Mouse (Mus musculus) kidney, embryonic 15.5 days (tissue): Measurements from ENCODE around the gene Tefm. TPM values are rescaled to one million over a fixed set of nuclear protein-coding genes. Genes with fewer than 3 reads are reported as not detected.
"Not testable (repeated sequence)": the region's sequence is repeated elsewhere in the genome, so short reads cannot be mapped to it uniquely, and the experiment has no call there.

Experiments
- ATAC-seq: fragments of 200-750 bp; cut with Nextera tagmentation; replicated peaks from 2 replicates; pipeline ENCODE4 v1.8.0; 2017; ENCODE audit warnings: moderate TSS enrichment; ENCODE audit not compliant: low FRiP score
- H3K27ac ChIP-seq: fragments of 300-500 bp; sonication (generic); 2 replicates; pipeline ENCODE4 v1.5.1; 2015; ENCODE audit warnings: mild to moderate bottlenecking, inconsistent platforms
- H3K27me3 ChIP-seq: fragments of 300-500 bp; sonication (generic); 2 replicates; pipeline ENCODE4 v1.6.1; 2015; ENCODE audit warnings: inconsistent platforms
- H3K36me3 ChIP-seq: fragments of 300-500 bp; sonication (generic); 2 replicates; pipeline ENCODE4 v1.6.1; 2015; ENCODE audit warnings: inconsistent platforms
- H3K4me1 ChIP-seq: fragments of 300-500 bp; sonication (generic); 2 replicates; pipeline ENCODE4 v1.6.1; 2015; ENCODE audit warnings: inconsistent platforms
- H3K4me2 ChIP-seq: fragments of 300-500 bp; sonication (generic); 2 replicates; pipeline ENCODE4 v1.6.1; 2015; ENCODE audit warnings: moderate library complexity, mild to moderate bottlenecking, inconsistent platforms
- H3K4me3 ChIP-seq: fragments of 300-500 bp; sonication (generic); replicated peaks from 2 replicates; pipeline ENCODE4 v1.5.1; 2015; ENCODE audit warnings: mild to moderate bottlenecking, inconsistent platforms
- H3K9ac ChIP-seq: fragments of 300-500 bp; sonication (generic); 2 replicates; pipeline ENCODE4 v1.6.1; 2015; ENCODE audit warnings: mild to moderate bottlenecking, inconsistent platforms
- H3K9me3 ChIP-seq: fragments of 300-500 bp; sonication (generic); replicated peaks from 2 replicates; pipeline ENCODE4 v1.6.1; 2016; ENCODE audit warnings: inconsistent platforms
- WGBS: fragments of 180-500 bp; shearing (Covaris S2); methylation state at CpG from one replicate; pipeline ENCODE4 v1.1.7; 2015; ENCODE audit warnings: mixed read lengths; 5-methylcytosine and 5-hydroxymethylcytosine counted together
- polyA plus RNA-seq: library from polyadenylated mRNA; unstranded; fragments of >200 nt; fragmentation: Nextera tagmentation; extraction: Ambion mirVana; gene quantifications from 2 replicates; pipeline ENCODE4 v1.2.1, GENCODE M21; 2015

Tefm gene
- polyA plus RNA-seq, 1 experiment from 2014 or later, result 36.8 TPM

- ATAC-seq, result no peak; the same call in 1 of the 2 replicates
- 29% methylated on average over 25 of the region's 25 CpGs for WGBS
- H3K4me1 ChIP-seq, result peaks cover 8% of the 10 kb centered on the region; the same call in 1 of the 2 replicates
Measured at GRCm38 (mm10) chr11:80154501-80154900, 12.5 kb upstream of the Tefm start.

GRCm38 (mm10) chr11:80153857-80154495, 12.0 kb upstream of the Tefm start, which contains the start of gene Adap2:
Adap2 (plus strand) TSS chr11:80154105.
- Histone ChIP-seq H3K4me1 (peaks cover 8% of the 10 kb centered on the region; the same call in 1 of the 2 replicates), H3K9ac (peak within 1 kb of the TSS; percentile 41), H3K27ac (no peak within 1 kb of the TSS), H3K27me3 (peaks cover 46% of the 10 kb centered on the region), H3K4me3 (peak within 1 kb of the TSS; percentile 60), H3K9me3 (no peaks in the 10 kb centered on the region), H3K36me3 (no peaks in the 10 kb centered on the region), H3K4me2 (peak within 1 kb of the TSS; percentile 84)
- peak; percentile 96 for ATAC-seq
- WGBS, result 2% methylated on average over 42 of the region's 47 CpGs

More at GRCm38 (mm10) chr11:80154501-80154900, 12.5 kb upstream of the Tefm start:
- peaks cover 46% of the 10 kb centered on the region for H3K27me3 ChIP-seq
- H3K36me3 ChIP-seq, result no peaks in the 10 kb centered on the region
- H3K9me3 ChIP-seq, result no peaks in the 10 kb centered on the region
- peak overlapping the region; percentile 84 for H3K4me2 ChIP-seq
- no peak overlapping the region for H3K27ac ChIP-seq
- peak overlapping the region; percentile 41; the same call in 1 of the 2 replicates for H3K9ac ChIP-seq
- H3K4me3 ChIP-seq, result peak overlapping the region; percentile 60

- Histone ChIP-seq H3K27ac (no peak overlapping the region), H3K36me3 (no peaks in the 10 kb centered on the region), H3K27me3 (peaks cover 43% of the 10 kb centered on the region), H3K4me3 (no peak overlapping the region), H3K4me2 (no peak overlapping the region), H3K9me3 (no peaks in the 10 kb centered on the region), H3K4me1 (peaks cover 8% of the 10 kb centered on the region; the same call in 1 of the 2 replicates), H3K9ac (no peak overlapping the region)
- no peak for ATAC-seq
- WGBS, result 72% methylated on average over 8 of the region's 8 CpGs
Measured at GRCm38 (mm10) chr11:80152376-80152775, 10.4 kb upstream of the Tefm start.

GRCm38 (mm10) chr11:80151541-80151940, 9.6 kb upstream of the Tefm start:
- H3K4me2 ChIP-seq, result no peak overlapping the region
- H3K27ac ChIP-seq, result no peak overlapping the region
- H3K27me3 ChIP-seq, result peaks cover 43% of the 10 kb centered on the region
- no peaks in the 10 kb centered on the region for H3K36me3 ChIP-seq
- H3K4me1 ChIP-seq, result peaks cover 8% of the 10 kb centered on the region; the same call in 1 of the 2 replicates
- 53% methylated on average over 2 of the region's 2 CpGs for WGBS
- no peak overlapping the region for H3K4me3 ChIP-seq
- H3K9ac ChIP-seq, result no peak overlapping the region
- ATAC-seq, result no peak
- no peaks in the 10 kb centered on the region for H3K9me3 ChIP-seq

GRCm38 (mm10) chr11:80150566-80150965, 8.6 kb upstream of the Tefm start:
- Histone ChIP-seq H3K4me2 (no peak overlapping the region), H3K27me3 (peaks cover 36% of the 10 kb centered on the region), H3K9me3 (no peaks in the 10 kb centered on the region), H3K4me3 (no peak overlapping the region), H3K9ac (no peak overlapping the region), H3K27ac (no peak overlapping the region), H3K36me3 (no peaks in the 10 kb centered on the region), H3K4me1 (peaks cover 12% of the 10 kb centered on the region)
- ATAC-seq, result no peak
- 76% methylated on average over 5 of the region's 5 CpGs for WGBS

GRCm38 (mm10) chr11:80149412-80150023, 7.5 kb upstream of the Tefm start:
- Histone ChIP-seq H3K9ac (no peak overlapping the region), H3K36me3 (no peaks in the 10 kb centered on the region), H3K4me3 (no peak overlapping the region), H3K4me2 (no peak overlapping the region), H3K27ac (no peak overlapping the region), H3K27me3 (peaks cover 26% of the 10 kb centered on the region), H3K4me1 (peaks cover 10% of the 10 kb centered on the region), H3K9me3 (no peaks in the 10 kb centered on the region)
- ATAC-seq, result no peak
- WGBS, result 80% methylated on average over 8 of the region's 8 CpGs

GRCm38 (mm10) chr11:80148974-80149373, 7.0 kb upstream of the Tefm start:
- not testable (repeated sequence) for ATAC-seq, H3K9me3 ChIP-seq, H3K4me3 ChIP-seq, H3K4me1 ChIP-seq, H3K36me3 ChIP-seq, H3K9ac ChIP-seq, H3K4me2 ChIP-seq, H3K27ac ChIP-seq
- H3K27me3 ChIP-seq, result peaks cover 21% of the 10 kb centered on the region
- 70% methylated on average over 2 of the region's 4 CpGs for WGBS

GRCm38 (mm10) chr11:80148313-80148712, 6.3 kb upstream of the Tefm start:
- Histone ChIP-seq H3K9ac (no peak overlapping the region), H3K9me3 (no peaks in the 10 kb centered on the region)
- 62% methylated on average over 1 of the region's 1 CpGs for WGBS

GRCm38 (mm10) chr11:80147748-80148147, 5.8 kb upstream of the Tefm start:
- 78% methylated on average over 6 of the region's 6 CpGs for WGBS

More at GRCm38 (mm10) chr11:80148313-80148712, 6.3 kb upstream of the Tefm start:
- ATAC-seq, result no peak
- Histone ChIP-seq H3K4me2 (no peak overlapping the region), H3K4me1 (peaks cover 4% of the 10 kb centered on the region; the same call in 1 of the 2 replicates), H3K27me3 (peaks cover 14% of the 10 kb centered on the region; the same call in 1 of the 2 replicates), H3K4me3 (no peak overlapping the region), H3K27ac (no peak overlapping the region), H3K36me3 (no peaks in the 10 kb centered on the region)

GRCm38 (mm10) chr11:80145787-80146275, 3.9 kb upstream of the Tefm start:
- no peak; the same call in 1 of the 2 replicates for ATAC-seq
- H3K9ac ChIP-seq, result no peak overlapping the region
- whole genome bisulfite sequencing, result 29% methylated on average over 10 of the region's 10 CpGs

More at GRCm38 (mm10) chr11:80147748-80148147, 5.8 kb upstream of the Tefm start:
- H3K9me3 ChIP-seq, result no peaks in the 10 kb centered on the region
- no peak for ATAC-seq
- no peak overlapping the region for H3K9ac ChIP-seq
- H3K27me3 ChIP-seq, result peaks cover 9% of the 10 kb centered on the region; the same call in 1 of the 2 replicates
- H3K4me1 ChIP-seq, result peaks cover 9% of the 10 kb centered on the region
- H3K4me2 ChIP-seq, result no peak overlapping the region
- H3K4me3 ChIP-seq, result no peak overlapping the region
- H3K36me3 ChIP-seq, result no peaks in the 10 kb centered on the region
- no peak overlapping the region for H3K27ac ChIP-seq

GRCm38 (mm10) chr11:80142872-80143271, 897 bp upstream of the Tefm start:
- Histone ChIP-seq H3K27ac (no peak overlapping the region), H3K4me1 (peaks cover 17% of the 10 kb centered on the region), H3K9me3 (no peaks in the 10 kb centered on the region), H3K4me3 (peak overlapping the region; percentile 94), H3K27me3 (no peaks in the 10 kb centered on the region), H3K9ac (peak overlapping the region; percentile 85), H3K36me3 (peaks cover 24% of the 10 kb centered on the region), H3K4me2 (peak overlapping the region; percentile 78)
- no peak for ATAC-seq
- WGBS, result 44% methylated on average over 8 of the region's 8 CpGs

More at GRCm38 (mm10) chr11:80145787-80146275, 3.9 kb upstream of the Tefm start:
- H3K27ac ChIP-seq, result peak overlapping the region; percentile 75
- no peak overlapping the region for H3K4me3 ChIP-seq
- no peaks in the 10 kb centered on the region for H3K36me3 ChIP-seq
- H3K27me3 ChIP-seq, result no peaks in the 10 kb centered on the region
- H3K4me1 ChIP-seq, result peaks cover 17% of the 10 kb centered on the region
- no peaks in the 10 kb centered on the region for H3K9me3 ChIP-seq
- 0 out of 2 replicates have a peak overlapping the region, but pooled peaks have one; percentile 32 for H3K4me2 ChIP-seq

- Histone ChIP-seq H3K4me3 (no peak overlapping the region), H3K4me2 (no peak overlapping the region), H3K4me1 (peaks cover 8% of the 10 kb centered on the region), H3K9ac (no peak overlapping the region), H3K27me3 (no peaks in the 10 kb centered on the region), H3K9me3 (no peaks in the 10 kb centered on the region), H3K36me3 (peaks cover 62% of the 10 kb centered on the region), H3K27ac (no peak overlapping the region)
- WGBS, result 86% methylated on average over 5 of the region's 5 CpGs
- no peak for ATAC-seq
Measured at GRCm38 (mm10) chr11:80137773-80138172, 4.2 kb downstream of the Tefm start.
